Mouse (Mus musculus): ENCODE measurements around the gene Slc5a2.

Slc5a2 gene

GRCm38 (mm10) chr7:128265411-128265810, at the start of gene Slc5a2:
Slc5a2 (plus strand) TSS chr7:128265657.
- no peak for DNase-seq

GRCm38 (mm10) chr7:128219952-128220351, 45.5 kb upstream of the Slc5a2 start:
- DNase-seq: no peak

- peak; percentile 72 for DNase-seq
Observed at GRCm38 (mm10) chr7:128220936-128221335, 44.5 kb upstream of the Slc5a2 start.

- DNase-seq: no peak
Observed at GRCm38 (mm10) chr7:128231741-128232140, 33.7 kb upstream of the Slc5a2 start.

GRCm38 (mm10) chr7:128234796-128235195, 30.7 kb upstream of the Slc5a2 start:
- DNase-seq: no peak

GRCm38 (mm10) chr7:128235481-128235880, 30.0 kb upstream of the Slc5a2 start:
- no peak for DNase-seq

GRCm38 (mm10) chr7:128236426-128236825, 29.0 kb upstream of the Slc5a2 start:
- DNase-seq: no peak

- DNase-seq: peak; percentile 77
Observed at GRCm38 (mm10) chr7:128236856-128237592, 28.4 kb upstream of the Slc5a2 start, which contains the start of gene Armc5. Armc5 (plus strand) TSS chr7:128237342.

GRCm38 (mm10) chr7:128237593-128237926, 27.9 kb upstream of the Slc5a2 start:
- no peak for DNase-seq

GRCm38 (mm10) chr7:128237927-128238778, 27.3 kb upstream of the Slc5a2 start, which contains the start of gene 9130023H24Rik:
9130023H24Rik (minus strand) TSS chr7:128238031.
- peak; percentile 99 for DNase-seq

- no peak for DNase-seq
Observed at GRCm38 (mm10) chr7:128238991-128239390, 26.5 kb upstream of the Slc5a2 start.

- no peak for DNase-seq
Observed at GRCm38 (mm10) chr7:128240131-128240784, 25.2 kb upstream of the Slc5a2 start.

- no peak for DNase-seq
Observed at GRCm38 (mm10) chr7:128242331-128242730, 23.1 kb upstream of the Slc5a2 start.

- DNase-seq: no peak
Observed at GRCm38 (mm10) chr7:128243921-128244320, 21.5 kb upstream of the Slc5a2 start.

- no peak for DNase-seq
Observed at GRCm38 (mm10) chr7:128244410-128245025, 20.9 kb upstream of the Slc5a2 start.

GRCm38 (mm10) chr7:128245547-128245946, 19.9 kb upstream of the Slc5a2 start:
- DNase-seq: no peak

GRCm38 (mm10) chr7:128246496-128247391, 18.7 kb upstream of the Slc5a2 start, which contains the start of gene Tgfb1i1:
Tgfb1i1 (plus strand) TSS chr7:128246812.
- DNase-seq: peak; percentile 49

GRCm38 (mm10) chr7:128247443-128247842, 18.0 kb upstream of the Slc5a2 start:
- peak; percentile 85 for DNase-seq

GRCm38 (mm10) chr7:128248081-128249042, 17.1 kb upstream of the Slc5a2 start:
- no peak for DNase-seq

- DNase-seq: no peak
Observed at GRCm38 (mm10) chr7:128249998-128250397, 15.5 kb upstream of the Slc5a2 start.

GRCm38 (mm10) chr7:128251946-128252345, 13.5 kb upstream of the Slc5a2 start:
- DNase-seq: no peak
